ENCODE assay signal across 8 mouse cellular contexts in genomic region chr8:103825289-103825688, GRCm38 (mm10).
DNase-seq lines count a peak whose midpoint lies in the region; ATAC-seq and TF ChIP-seq lines count a peak whose summit lies in the region.
"Had no signal": no experiment of that assay in that cellular context is flagged by ENCODE, and none has a peak within 500 bp of the region (broad histone marks: within the 10 kb centered on the region; RNA-seq: fewer than 3 reads in every experiment).

No protein-coding gene starts in this region.

- peak overlapping the region; percentile 24; the same call in 1 of the 2 replicates for H3K27ac ChIP-seq in heart, embryonic 16.5 days (ENCODE audit: low read length)
- peak overlapping the region; percentile 55; the same call in 1 of the 2 replicates for H3K27ac ChIP-seq in limb, embryonic 14.5 days (replicated peaks; ENCODE audit: low read depth, low read length)
- H3K27ac ChIP-seq: midbrain, embryonic 12.5 days had no signal

- peak; percentile 58; the same call in 1 of the 2 replicates for ATAC-seq in heart, embryonic 16.5 days (replicated peaks; ENCODE audit: extremely low read depth, insufficient read depth, low FRiP score)
- peak; percentile 74 for ATAC-seq in limb, embryonic 14.5 days (ENCODE audit: low FRiP score, low read depth)
- no peak for ATAC-seq in CD4-positive, CD25-positive, alpha-beta regulatory T cell, adult 4 months

- 33% methylated on average over 3 of the region's 3 CpGs for WGBS in heart, embryonic 16.5 days
- 17% methylated on average over 3 of the region's 3 CpGs for WGBS in limb, embryonic 14.5 days

- no peak overlapping the region for H3K9ac ChIP-seq in heart, embryonic 16.5 days (ENCODE audit: low read length)
- H3K9ac ChIP-seq in limb, embryonic 14.5 days (ENCODE audit: low read depth, low read length, severe bottlenecking) = no peak overlapping the region
- H3K9ac ChIP-seq: midbrain, embryonic 12.5 days had no signal

- no peak overlapping the region for H3K4me2 ChIP-seq in heart, embryonic 16.5 days (ENCODE audit: low read depth, low read length)
- H3K4me2 ChIP-seq in limb, embryonic 14.5 days (replicated peaks; ENCODE audit: low read depth, low read length, severe bottlenecking) = no peak overlapping the region
- H3K4me2 ChIP-seq: midbrain, embryonic 12.5 days had no signal

- H3K4me1 ChIP-seq in heart, embryonic 16.5 days (ENCODE audit: control insufficient read depth, insufficient read depth, low read length) = peaks cover 4% of the 10 kb centered on the region
- peaks cover 17% of the 10 kb centered on the region for H3K4me1 ChIP-seq in limb, embryonic 14.5 days (ENCODE audit: control insufficient read depth, insufficient read depth, low read length)

- no peaks in the 10 kb centered on the region for H3K27me3 ChIP-seq in heart, embryonic 16.5 days (ENCODE audit: control insufficient read depth, insufficient read depth, low read length)
- no peaks in the 10 kb centered on the region for H3K27me3 ChIP-seq in limb, embryonic 14.5 days (ENCODE audit: control insufficient read depth, insufficient read depth, low read length)
- H3K27me3 ChIP-seq: midbrain, embryonic 12.5 days had no signal

- no peaks in the 10 kb centered on the region for H3K9me3 ChIP-seq in heart, embryonic 16.5 days (replicated peaks; ENCODE audit: control insufficient read depth, low read length)
- no peaks in the 10 kb centered on the region for H3K9me3 ChIP-seq in limb, embryonic 14.5 days (ENCODE audit: control insufficient read depth, low read length)
- H3K9me3 ChIP-seq: midbrain, embryonic 12.5 days had no signal

- H3K4me3 ChIP-seq in heart, embryonic 16.5 days (ENCODE audit: low read length) = no peak overlapping the region
- H3K4me3 ChIP-seq in limb, embryonic 14.5 days (replicated peaks; ENCODE audit: low read length) = no peak overlapping the region
- H3K4me3 ChIP-seq: midbrain, embryonic 12.5 days had no signal

- peak; percentile 78 for DNase-seq in urinary bladder, postnatal 14 days (ENCODE audit: low spot score)
- no peak for DNase-seq in urinary bladder, adult 2 months (ENCODE audit: low spot score)
- DNase-seq in limb, embryonic 14.5 days (ENCODE audit: low spot score) = peak; percentile 89
- no peak for DNase-seq in embryo, embryonic 11 days
- no peak for DNase-seq in embryo, embryonic 10 days (ENCODE audit: low spot score)

- TF ChIP-seq POLR2A in limb, embryonic 14.5 days (IDR thresholded peaks at IDR 0.05; ENCODE audit: borderline replicate concordance, extremely low read depth, insufficient read depth, insufficient read length) = no peak

- no peaks in the 10 kb centered on the region for H3K36me3 ChIP-seq in heart, embryonic 16.5 days (ENCODE audit: control insufficient read depth, insufficient read depth)
- H3K36me3 ChIP-seq in limb, embryonic 14.5 days (ENCODE audit: control insufficient read depth, insufficient read depth, low read length) = no peaks in the 10 kb centered on the region
- H3K36me3 ChIP-seq: midbrain, embryonic 12.5 days had no signal

Comparison
In these comparisons a context has a peak if more than half of its experiments do, and no peak if none do; other contexts are left out.
1. DNase-seq: peak in urinary bladder, postnatal 14 days (single experiment) and limb, embryonic 14.5 days (single experiment); none in urinary bladder, adult 2 months (single experiment), embryo, embryonic 11 days (single experiment) and embryo, embryonic 10 days (single experiment).